Mouse (Mus musculus) retina, postnatal 1 day (tissue): ENCODE data around the gene Grb10.
A peak's percentile ranks its signal among the peaks of the same experiment; 100 is the strongest.

Experiments used
- DNase-seq: peaks from one replicate; pipeline ENCODE4 v3.0.0-alpha.2; 2012

Grb10 gene

GRCm38 (mm10) chr11:11967519-11967918, 71.0 kb downstream of the Grb10 start:
- no peak for DNase-seq

- no peak for DNase-seq
These were observed 72.3 kb downstream of the Grb10 start for GRCm38 (mm10) chr11:11966220-11966619.

DNA sequence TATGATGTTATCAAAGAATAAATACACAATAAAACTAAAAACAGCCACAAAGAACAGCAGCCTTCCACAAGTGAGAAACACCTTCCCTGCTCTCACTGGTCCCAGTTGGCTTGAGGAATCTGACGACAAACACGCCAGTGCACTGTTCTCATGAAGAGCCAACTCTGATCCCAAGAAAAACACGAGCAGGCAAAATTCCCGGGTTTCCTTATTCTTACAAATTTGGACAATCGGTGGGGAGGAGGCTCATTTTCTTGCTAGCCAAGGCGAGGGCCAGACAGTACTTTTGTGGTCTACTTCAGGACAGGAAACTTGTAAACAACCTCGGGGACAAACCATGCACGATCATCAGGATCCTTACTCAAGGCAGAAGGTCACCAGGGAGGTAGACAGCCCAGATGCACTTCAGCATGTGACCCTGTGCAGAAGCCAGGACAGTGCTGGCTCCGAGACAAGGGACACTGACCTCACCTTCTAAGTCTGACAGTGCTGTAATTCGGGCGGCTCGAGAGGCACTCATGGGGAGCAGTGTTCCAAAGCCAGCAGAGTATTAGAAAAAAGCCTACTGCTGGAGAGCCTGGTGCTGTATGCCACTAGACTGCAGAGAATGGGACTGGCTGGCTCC, 72.9 kb downstream of the Grb10 start:
- no peak for DNase-seq

GRCm38 (mm10) chr11:11964729-11965128, 73.8 kb downstream of the Grb10 start:
- DNase-seq: no peak

- DNase-seq: no peak
These were observed 74.9 kb downstream of the Grb10 start for GRCm38 (mm10) chr11:11963587-11963986.

GRCm38 (mm10) chr11:11963065-11963464, 75.4 kb downstream of the Grb10 start:
- no peak for DNase-seq

- DNase-seq: peak; percentile 72
These were observed 75.9 kb downstream of the Grb10 start for GRCm38 (mm10) chr11:11962629-11962954.

DNA sequence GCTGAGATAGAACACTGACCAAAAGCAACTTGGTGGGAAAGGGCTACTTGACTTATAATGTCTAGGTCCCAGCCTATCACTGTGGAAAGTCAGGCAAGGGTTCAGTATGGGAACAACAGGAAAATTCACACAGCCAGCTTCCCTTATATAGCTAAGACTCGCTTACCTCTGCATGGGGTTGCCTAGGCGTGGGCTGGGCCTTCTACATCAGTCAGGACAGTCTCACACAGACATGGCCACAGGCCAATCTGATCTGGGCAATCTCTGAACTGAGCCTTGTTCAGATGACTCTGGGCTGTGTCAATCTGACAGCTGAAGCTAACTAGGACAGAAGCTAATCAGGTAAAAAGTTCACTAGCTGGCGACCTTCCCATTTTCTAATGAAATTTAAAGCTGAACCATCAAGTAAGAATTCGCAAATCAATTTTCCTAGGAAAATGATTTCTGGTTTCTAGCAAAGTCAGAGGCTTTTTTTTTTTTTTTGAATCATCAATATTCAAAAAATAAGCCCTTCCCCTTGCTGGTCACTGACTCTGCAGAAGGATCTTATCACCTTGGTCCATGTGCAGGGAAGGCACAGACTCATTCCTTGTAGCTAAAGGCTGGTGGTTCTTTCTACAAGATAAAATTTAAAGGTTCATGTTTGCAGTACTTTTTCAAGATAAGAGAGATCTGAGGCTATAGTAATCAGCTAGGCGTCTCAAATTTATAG, 76.4 kb downstream of the Grb10 start:
- DNase-seq: peak; percentile 67

GRCm38 (mm10) chr11:11960858-11961257, 77.6 kb downstream of the Grb10 start:
- no peak for DNase-seq

- DNase-seq: no peak
These were observed 78.3 kb downstream of the Grb10 start for GRCm38 (mm10) chr11:11960227-11960626.

- no peak for DNase-seq
These were observed 80.0 kb downstream of the Grb10 start for GRCm38 (mm10) chr11:11958479-11958878.

GRCm38 (mm10) chr11:11958061-11958361, 80.5 kb downstream of the Grb10 start:
- DNase-seq: no peak

DNA sequence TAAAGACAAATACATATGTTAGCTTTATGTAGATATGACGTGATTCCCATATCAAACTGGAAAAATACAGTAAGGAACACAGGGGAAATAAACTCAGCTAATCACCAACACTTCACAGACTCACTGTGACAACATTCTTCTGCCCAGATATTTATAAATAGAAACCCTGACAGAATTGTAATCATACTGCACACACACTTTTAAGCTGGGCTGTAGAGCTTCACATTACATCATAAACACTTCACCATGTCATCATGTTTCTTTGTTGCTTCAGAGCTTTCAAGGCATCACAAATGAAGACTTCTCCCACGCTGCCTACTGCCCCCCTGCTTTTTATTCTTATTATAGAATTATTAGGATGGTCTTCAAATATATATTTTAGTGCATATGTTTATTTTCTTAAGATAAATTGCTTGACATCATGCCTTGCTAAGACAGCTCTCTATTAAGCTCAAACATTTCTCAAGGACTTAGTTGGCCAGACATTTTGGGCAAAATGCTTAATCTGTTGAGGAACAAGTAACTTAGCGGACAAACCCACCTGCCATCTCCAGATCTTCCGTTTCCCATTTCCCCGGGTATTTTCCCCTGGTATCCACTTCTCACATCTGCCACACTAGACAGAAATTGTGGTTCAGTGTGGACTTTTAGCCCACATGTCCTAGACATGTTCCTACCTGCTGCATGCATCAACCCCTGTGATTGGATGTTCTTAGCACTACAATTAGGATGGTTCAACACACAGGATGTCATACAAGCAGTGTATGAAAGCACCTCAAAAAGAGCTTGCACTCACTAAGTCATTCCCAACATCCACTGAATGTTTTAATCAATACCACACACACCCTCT, 81.0 kb downstream of the Grb10 start:
- DNase-seq: no peak

DNA sequence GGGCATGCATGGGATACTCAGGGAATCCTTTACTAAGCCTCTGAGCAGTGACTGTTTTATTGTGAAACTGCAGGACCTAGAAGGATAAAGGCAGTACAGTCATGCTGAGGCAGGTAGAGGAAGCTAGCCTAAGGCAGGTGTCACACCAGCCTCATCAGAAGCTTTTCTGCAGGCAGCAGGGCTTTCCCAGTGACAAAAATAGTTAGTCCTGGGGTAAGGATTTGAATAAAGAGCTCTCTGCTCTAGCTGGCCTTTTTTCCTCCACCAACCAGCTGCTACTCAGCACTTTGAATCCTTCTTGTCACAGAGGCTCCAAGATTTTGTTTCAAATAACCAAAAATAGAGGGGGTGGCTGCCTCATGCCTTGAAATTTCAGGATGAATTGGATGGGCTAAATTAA, 82.7 kb downstream of the Grb10 start:
- no peak for DNase-seq

GRCm38 (mm10) chr11:11954606-11955005, 83.9 kb downstream of the Grb10 start:
- DNase-seq: no peak

DNA sequence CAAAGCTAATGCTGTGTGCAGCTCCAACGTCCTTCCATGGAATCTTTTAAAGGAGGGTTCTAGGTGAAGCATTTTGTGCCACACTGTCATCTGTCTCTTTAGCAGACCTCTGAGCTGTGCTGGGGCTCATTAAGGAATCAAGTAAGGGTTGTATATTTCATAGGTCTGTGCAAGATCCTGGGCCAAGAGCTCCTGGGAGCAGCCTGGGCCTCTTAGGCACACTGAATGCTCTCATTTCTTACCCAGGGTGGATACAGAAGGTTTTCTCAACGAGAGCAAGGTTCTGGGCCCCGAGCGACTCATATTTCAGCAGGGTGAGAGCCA, 84.4 kb downstream of the Grb10 start:
- DNase-seq: no peak

DNA sequence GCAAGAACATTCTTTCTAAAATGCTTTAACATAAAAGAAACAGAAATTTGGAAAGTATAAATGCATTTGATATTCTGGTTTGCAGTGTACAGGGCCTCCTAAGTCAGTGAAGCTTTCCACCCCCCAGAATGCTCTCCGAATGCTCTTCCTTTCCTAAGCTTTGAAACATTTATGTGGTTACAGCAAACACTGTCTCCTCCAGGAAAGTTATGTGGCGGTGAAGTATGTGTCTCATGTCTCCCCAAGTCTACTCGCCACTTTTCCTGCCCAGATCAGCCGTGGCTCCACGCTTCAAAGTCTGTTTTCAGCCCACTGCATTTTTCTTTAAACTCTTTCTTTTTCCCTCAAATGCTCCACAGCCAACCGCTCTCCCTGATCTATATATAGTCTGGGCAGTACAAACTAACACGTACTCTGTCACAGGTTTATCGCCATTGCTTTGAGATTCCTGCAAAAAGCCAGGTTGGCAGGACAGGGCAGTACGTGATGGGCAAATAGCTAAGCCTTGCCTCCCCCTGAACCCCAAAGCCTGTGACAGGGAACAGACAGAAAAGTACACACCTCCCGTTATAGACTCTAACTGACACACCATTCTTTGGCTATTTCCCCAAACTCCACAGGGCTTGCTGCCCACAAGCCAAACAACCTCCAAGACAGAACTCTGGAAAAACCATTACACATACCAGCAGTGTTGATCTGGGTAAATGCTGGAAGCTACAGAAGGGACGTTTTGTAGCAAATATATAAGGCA, 84.9 kb downstream of the Grb10 start:
- no peak for DNase-seq

- DNase-seq: no peak
These were observed 85.9 kb downstream of the Grb10 start for GRCm38 (mm10) chr11:11952569-11952968.

- DNase-seq: peak; percentile 27
These were observed 89.5 kb downstream of the Grb10 start for GRCm38 (mm10) chr11:11948988-11949365.

- peak; percentile 6 for DNase-seq
These were observed 90.0 kb downstream of the Grb10 start for GRCm38 (mm10) chr11:11948321-11948987.

- DNase-seq: no peak
These were observed 90.6 kb downstream of the Grb10 start for GRCm38 (mm10) chr11:11947857-11948256.

- no peak for DNase-seq
These were observed 92.7 kb downstream of the Grb10 start for GRCm38 (mm10) chr11:11945766-11946165.

DNA sequence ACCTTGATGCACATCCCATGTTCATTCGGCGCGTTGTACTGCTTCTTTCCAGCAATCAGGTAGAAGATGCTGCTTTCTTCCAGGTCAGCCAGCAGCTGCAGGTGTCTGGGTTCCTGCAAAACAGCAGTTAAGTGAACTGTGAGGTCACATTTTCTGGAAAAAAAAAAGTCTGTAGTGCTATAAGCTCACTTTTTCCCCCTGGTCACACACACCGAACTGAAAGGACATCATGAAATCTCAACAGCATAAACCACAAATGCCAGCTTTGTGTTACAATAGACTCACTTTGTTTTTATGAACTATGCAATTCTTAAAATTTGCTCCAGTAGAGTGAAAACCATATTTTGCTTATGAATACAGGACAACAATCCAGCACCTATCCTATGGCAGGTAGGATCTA, 93.7 kb downstream of the Grb10 start:
- DNase-seq: no peak
